Mouse (Mus musculus) left cerebral cortex, adult 2 months (tissue): Measurements from ENCODE around the gene Crocc. TPM values are rescaled to one million over a fixed set of nuclear protein-coding genes. Genes with fewer than 3 reads are reported as not detected.

ENCODE experiments used
- DNase-seq, 2 experiments: peaks; one replicate each; pipeline ENCODE4 v3.0.0; 2021 to 2022; ENCODE audit warnings: low spot score in 2 of 2, mixed read lengths in 1 of 2; ENCODE audit errors: extremely low spot score in 1 of 2
- H3K27ac ChIP-seq: fragments of 200-600 bp; 2 replicates; pipeline ENCODE4 v1.8.1; 2022
- H3K4me3 ChIP-seq: fragments of 200-600 bp; 2 replicates; pipeline ENCODE4 v1.8.1; 2022
- CTCF ChIP-seq: fragments of 200-600 bp; IDR thresholded peaks from 2 replicates; pipeline ENCODE4 v1.8.1; 2022; ENCODE audit warnings: antibody characterized with exemption, mild to moderate bottlenecking, moderate library complexity
- intact Hi-C: fragments of 180-260 bp; cut with DNase I; formaldehyde crosslinking; loops from one replicate; pipeline ENCODE4 v1.15.1; 2025
- total RNA-seq, 2 experiments: library from RNA; stranded (reverse); gene quantifications; 2 replicates each; pipeline ENCODE4 v1.2.3; 2021

Gene Crocc
- total RNA-seq, 2 experiments from 2014 or later = 68.1 to 71.3 TPM

- no peak for DNase-seq
- H3K4me3 ChIP-seq = no peak overlapping the region
- intact Hi-C loops = no loop called here
- no peak overlapping the region for H3K27ac ChIP-seq
- TF ChIP-seq CTCF = no peak
Measured at GRCm38 (mm10) chr4:140992215-140992614, 68.1 kb downstream of the Crocc start.

- no peak for DNase-seq
- intact Hi-C loops = no loop called here
- TF ChIP-seq CTCF = no peak
- no peak overlapping the region for H3K27ac ChIP-seq
- no peak overlapping the region for H3K4me3 ChIP-seq
Measured at GRCm38 (mm10) chr4:140989447-140989846, 70.9 kb downstream of the Crocc start.

GRCm38 (mm10) chr4:140988706-140989290 lies 71.6 kb downstream of the Crocc start:
- no peak for TF ChIP-seq CTCF
- H3K4me3 ChIP-seq = no peak overlapping the region
- no peak for DNase-seq
- no peak overlapping the region for H3K27ac ChIP-seq
- intact Hi-C loops = no loop called here

DNA sequence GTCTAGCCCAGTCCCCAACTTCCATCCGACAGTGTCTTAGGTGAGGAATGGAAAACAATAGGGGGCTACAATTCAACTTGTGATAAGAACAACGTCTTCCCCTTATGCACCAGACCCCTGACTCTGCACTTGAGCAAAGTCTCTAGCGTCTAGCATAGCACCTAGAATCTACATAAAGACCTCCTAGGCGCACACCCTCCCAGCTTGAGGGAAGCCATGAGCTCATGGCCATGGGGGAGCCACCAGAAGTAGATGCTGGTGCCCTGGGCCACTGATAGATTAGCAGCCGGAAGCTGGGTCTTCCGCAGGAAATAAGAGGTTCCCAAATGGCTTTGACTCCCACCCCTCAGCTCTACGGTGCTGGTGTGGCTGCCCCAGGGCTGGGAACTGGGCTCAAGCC lies 72.9 kb downstream of the Crocc start:
- no peak for DNase-seq
- no peak overlapping the region; the same call in 1 of the 2 replicates for H3K27ac ChIP-seq
- no peak for TF ChIP-seq CTCF
- intact Hi-C loops = no loop called here
- H3K4me3 ChIP-seq = peak overlapping the region; percentile 98

- Histone ChIP-seq H3K4me3 (peak within 1 kb of the TSS; percentile 98), H3K27ac (peak within 1 kb of the TSS; percentile 82)
- DNase-seq = peak; percentile 93 to 96
- TF ChIP-seq CTCF = peak; percentile 36
- intact Hi-C loops = no loop called here
Measured at GRCm38 (mm10) chr4:140986711-140987395, 73.5 kb downstream of the Crocc start, which contains the start of gene Atp13a2. Gene Atp13a2, plus strand, starts transcription at chr4:140986873.

DNA sequence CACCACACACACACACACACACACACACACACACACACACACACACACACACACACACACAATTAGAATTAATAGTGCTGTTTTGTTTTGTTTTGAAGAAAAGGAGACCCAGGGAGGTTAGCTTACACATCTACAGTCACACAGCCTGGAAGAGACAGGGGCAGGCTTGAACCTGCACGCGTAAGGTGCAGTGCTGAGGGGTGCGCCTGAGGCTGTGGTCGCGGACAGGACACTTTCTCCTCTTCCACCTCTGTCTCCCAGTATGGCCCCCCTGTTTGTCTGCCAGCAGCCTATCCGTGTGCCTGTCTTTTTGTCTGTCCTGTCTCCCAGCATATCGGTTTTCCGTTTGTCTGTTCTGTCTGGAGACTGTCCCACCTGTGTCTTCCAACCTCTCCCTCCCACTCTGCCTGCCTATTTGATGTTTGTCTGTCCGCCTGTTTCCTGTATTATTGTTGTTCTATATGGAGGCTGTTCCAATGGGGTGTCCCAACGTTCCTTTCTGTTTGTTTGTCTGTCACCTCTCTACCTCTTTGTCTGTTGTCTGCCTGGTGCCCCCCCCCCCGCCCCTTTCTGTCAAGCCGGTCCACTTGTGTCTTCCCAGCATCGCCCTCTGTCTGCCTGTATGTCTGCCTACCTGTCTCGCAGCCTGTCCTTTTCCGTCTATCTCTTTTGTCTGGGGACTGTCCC lies 74.2 kb downstream of the Crocc start:
- no peak for DNase-seq
- peak overlapping the region; percentile 30; the same call in 1 of the 2 replicates for H3K27ac ChIP-seq
- H3K4me3 ChIP-seq = peak overlapping the region; percentile 98
- intact Hi-C loops = no loop called here
- TF ChIP-seq CTCF = no peak

DNA sequence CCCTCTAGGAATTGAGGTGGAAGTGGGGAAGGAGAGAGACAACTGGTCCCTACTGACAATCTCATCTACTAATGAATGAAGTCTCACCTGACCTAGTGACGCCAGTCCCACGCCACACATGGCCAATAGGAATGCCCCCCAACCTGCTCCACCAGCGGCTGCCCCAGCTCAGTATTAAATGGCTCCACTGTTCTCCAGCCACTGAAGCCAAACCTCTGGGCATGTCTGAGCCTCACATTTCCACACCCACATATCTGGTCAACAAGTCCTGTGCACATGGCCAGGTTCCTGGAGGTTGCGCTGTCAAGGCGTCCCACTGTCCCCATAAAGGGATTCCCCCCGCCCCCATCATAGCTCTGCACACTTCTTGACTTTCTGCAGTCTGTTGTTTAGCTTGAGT lies 75.8 kb downstream of the Crocc start:
- no peak for DNase-seq
- Histone ChIP-seq H3K4me3 (no peak overlapping the region), H3K27ac (no peak overlapping the region)
- intact Hi-C loops = no loop called here
- no peak for TF ChIP-seq CTCF

GRCm38 (mm10) chr4:140983442-140983841 lies 76.9 kb downstream of the Crocc start:
- DNase-seq = peak in 1 of 2 experiments; percentile 41
- intact Hi-C loops = no loop called here
- Histone ChIP-seq H3K4me3 (no peak overlapping the region), H3K27ac (peak overlapping the region; percentile 41; the same call in 1 of the 2 replicates)
- no peak for TF ChIP-seq CTCF

DNA sequence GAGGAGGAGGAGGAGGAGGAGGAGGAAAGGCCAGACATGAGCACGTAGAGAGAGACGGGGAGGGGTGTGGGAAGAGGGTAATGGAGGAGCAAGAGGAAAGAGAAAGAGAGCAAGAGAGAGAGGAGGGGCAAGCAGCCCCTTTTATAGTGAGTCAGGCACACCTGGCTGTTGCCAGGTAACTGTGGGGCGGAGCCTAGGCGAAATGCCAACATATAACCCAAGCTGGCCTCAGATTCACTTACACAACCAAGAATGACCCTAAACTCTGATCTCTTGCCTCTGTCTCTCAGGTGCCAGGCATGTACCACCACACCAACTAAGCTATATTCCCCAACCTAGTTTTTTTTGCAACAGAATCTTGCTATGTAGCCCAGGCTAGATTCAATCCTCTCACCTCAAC lies 77.5 kb downstream of the Crocc start:
- TF ChIP-seq CTCF = no peak
- DNase-seq = no peak
- no peak overlapping the region for H3K27ac ChIP-seq
- H3K4me3 ChIP-seq = no peak overlapping the region
- intact Hi-C loops = no loop called here

- Histone ChIP-seq H3K27ac (no peak overlapping the region), H3K4me3 (no peak overlapping the region)
- TF ChIP-seq CTCF = peak; percentile 51
- intact Hi-C loops = no loop called here
- no peak for DNase-seq
Measured at GRCm38 (mm10) chr4:140981605-140982004, 78.7 kb downstream of the Crocc start.

DNA sequence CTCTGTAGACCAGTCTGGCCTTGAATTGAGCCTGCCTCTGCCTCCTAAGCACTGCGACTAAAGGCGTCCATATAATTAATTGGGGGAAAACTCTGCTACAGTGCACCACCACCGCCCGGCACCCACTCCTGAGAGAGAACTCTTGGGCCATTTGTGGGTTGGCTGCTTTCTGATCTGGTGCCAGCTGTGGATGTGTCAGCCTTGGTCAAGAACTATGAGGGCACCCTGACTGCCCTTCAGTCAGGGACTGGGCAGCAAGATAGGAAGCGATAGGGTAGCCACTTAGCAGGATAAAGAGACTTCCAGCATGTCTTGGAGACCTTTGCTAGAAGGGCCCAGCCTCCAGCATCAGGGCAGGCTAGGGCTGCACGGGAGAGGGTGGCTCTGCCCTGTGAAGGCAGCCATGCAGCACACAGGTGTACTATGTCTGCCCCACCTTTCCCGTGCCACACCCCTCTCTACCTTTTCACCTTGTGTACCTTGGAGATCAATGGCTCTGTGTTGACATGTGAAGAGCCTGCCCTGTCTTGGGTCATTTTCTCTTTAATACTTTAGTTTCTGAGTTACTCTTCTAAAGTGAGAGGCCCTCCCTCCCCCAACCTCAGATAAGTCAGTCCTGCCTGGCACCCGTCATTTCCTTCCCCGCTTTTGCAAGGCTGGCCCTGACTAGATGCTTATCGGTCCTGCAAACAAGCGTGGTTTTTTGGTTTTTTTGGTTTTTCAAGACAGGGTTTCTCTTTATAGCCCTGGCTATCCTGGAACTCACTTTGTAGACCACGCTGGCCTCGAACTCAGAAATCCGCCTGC lies 82.3 kb downstream of the Crocc start:
- H3K4me3 ChIP-seq = no peak overlapping the region
- no peak for DNase-seq
- intact Hi-C loops = no loop called here
- no peak overlapping the region for H3K27ac ChIP-seq
- TF ChIP-seq CTCF = no peak
